Mouse (Mus musculus) adipocyte (in vitro differentiated cells): ENCODE data around the gene Map2k4.

Experiments used
- DNase-seq: peaks from one replicate; pipeline ENCODE4 v3.0.0-alpha.2; 2016; ENCODE audit warnings: low spot score

The Map2k4 gene

DNA sequence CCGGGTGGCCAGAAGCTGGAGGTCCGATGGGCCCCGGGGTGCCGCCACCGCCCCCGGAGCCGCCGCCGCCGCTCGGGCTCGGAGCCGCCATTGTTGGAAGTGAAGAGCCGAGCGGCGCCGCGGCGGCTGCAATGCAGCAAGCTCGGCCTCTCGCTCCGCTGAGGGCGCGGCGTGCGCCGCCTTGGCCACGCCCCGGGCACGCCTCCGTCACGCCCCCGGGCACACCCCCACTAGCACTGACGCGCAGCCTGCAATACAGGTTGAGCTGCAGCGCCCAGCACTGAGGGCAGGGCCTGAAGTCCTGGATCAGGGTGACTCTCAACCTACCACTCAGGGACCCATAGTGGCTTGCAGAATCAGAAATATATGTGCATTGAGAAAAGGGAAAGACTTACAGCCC lies at the start of gene Map2k4:
Map2k4 (minus strand) TSS at position 144 of the 400 bp plus-strand sequence.
- peak; percentile 90 for DNase-seq

- peak; percentile 54 for DNase-seq
These were observed 36.5 kb upstream of the Map2k4 start for GRCm38 (mm10) chr11:65824556-65824955.

DNA sequence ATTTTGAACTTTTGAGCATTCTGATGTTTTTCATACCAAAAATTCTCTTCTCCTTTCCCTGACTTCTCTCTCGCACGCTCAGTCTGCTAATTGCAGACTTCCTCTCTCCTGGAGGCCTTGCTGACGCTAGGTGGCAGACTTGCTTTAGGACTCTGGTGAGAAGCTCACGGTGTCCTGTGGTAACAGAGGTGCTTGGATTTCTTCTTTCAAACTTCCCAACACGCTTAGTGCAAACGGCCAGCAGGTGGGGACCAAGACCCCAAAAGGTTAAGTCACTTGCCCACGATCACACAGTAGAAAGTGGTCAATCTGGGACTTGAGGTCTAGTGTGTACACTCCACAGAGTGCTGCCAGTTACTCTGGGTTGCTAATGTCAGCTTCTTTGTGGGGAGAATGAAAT lies 32.8 kb upstream of the Map2k4 start:
- no peak for DNase-seq

DNA sequence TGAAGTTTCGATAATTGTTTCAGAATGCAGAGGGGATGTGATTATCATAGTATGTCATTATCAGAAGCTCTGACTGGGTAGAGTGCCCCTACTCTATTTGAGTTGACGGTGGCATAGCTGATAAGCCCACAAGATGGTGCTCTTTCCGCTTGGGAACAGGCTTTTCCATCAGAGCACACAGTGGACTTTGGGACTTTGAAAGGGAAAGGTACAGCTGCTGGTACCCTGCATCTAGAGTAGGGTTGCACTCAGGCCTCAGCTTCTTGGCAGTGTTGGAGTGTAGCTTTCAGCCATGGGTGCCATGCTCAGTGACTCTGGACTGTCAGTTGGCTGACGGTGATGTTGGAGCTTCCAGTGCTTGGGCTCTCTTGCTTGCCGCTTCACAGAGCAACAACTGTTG lies 32.2 kb upstream of the Map2k4 start:
- DNase-seq: no peak

DNA sequence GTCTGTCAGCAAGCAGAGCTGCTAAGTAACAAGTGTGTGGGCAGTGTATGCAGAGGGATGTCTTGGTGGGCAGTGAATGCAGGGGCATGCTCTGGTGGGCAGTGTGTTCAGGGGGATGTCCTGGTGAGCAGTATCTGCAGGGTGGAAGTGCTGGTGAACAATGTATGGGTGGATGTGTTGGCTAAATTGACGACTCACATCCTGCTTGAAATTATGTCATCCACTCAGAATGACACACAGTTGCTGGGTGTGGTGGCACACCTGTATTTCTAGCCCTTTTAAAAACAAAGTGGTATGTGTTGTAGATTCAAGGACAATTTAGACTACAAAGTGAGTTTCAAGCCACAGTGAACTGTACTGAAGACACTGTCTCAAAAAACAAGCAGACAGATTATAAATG lies 30.1 kb upstream of the Map2k4 start:
- DNase-seq: no peak

DNA sequence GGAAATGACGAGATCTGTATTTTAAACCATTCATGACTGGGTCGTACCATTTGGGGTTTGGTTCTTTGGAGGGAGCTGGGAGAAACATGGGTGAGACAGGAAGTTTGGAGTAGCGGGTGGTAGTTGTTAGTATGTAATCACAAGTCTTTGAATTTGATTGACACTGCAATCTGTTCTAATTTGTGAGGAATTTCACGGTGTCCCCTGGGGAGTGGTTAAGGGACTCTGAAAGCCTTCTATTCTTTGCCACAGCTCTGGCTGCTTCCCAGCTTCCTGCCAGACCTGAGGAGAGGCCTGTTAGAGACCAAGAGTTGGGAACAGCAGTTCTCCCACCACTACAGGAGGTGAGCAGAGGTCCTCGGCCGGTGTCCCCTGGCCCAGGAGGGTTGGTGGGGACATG lies 28.1 kb upstream of the Map2k4 start:
- DNase-seq: no peak

DNA sequence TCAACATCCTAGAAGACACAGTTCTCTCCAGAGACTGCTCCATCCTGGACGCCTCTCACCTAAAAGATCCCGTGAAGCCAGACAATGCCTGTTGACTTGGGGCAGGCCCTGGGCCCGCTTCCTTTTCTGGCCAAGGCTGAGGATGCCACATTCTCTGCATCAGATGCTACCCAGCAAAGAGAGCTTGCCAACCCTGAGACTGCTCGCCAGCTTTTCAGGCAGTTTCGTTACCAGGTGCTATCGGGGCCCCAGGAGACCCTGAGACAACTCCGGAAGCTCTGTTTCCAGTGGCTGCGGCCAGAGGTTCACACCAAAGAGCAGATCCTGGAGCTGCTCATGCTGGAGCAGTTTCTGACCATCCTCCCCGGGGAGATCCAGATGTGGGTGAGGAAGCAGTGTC lies 26.3 kb upstream of the Map2k4 start:
- DNase-seq: no peak

GRCm38 (mm10) chr11:65812088-65812487 lies 24.0 kb upstream of the Map2k4 start:
- DNase-seq: no peak

DNA sequence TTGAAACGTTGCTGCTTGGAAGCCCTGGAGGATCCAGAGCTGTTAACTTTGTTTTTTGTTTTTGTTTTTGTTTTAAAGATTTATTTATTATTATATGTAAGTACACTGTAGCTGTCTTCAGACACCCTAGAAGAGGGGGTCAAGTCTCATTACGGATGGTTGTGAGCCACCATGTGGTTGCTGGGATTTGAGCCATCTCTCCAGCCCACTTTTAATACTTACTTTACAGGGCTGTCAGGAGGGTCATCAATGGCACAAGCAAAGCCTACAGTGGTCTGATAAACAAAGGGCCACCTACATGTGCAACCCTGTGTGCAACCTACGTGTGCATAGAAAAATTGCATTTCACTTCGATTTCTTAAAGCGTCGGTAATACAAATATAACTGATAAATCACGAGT lies 19.5 kb upstream of the Map2k4 start:
- DNase-seq: no peak

DNA sequence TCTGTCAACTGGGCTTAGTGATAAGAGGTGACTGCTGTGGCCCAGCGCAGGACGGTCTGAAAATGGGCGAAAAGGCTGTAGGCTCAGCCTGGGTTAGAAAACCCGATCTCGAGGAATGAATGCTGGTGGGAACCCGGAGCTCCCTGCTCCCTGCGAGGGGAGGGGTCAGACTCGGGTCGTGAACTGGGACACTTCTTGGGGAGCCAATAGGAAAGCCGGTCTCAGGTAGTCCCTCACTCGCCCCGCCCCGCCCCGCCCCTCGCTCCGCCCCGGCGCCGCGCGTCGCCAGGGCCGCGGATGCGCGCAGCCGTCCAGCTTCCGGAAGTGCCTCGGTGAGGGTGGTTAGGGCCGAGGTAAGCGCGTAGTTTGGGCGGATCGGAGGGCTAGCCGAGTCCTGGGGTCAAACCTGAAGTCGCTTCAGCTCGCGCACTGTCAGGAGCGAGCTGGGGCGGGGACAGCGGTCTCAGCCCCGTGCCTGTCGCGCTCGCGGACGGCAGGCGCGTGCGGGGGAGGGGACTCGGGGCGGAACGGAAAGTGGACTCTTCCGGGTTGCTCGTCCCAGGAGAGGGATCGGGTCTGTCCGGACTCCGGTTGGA lies 18.9 kb upstream of the Map2k4 start, which contains the start of gene Zkscan6:
Zkscan6 (plus strand) TSS at position 267 of the 596 bp plus-strand sequence.
- DNase-seq: peak; percentile 92

DNA sequence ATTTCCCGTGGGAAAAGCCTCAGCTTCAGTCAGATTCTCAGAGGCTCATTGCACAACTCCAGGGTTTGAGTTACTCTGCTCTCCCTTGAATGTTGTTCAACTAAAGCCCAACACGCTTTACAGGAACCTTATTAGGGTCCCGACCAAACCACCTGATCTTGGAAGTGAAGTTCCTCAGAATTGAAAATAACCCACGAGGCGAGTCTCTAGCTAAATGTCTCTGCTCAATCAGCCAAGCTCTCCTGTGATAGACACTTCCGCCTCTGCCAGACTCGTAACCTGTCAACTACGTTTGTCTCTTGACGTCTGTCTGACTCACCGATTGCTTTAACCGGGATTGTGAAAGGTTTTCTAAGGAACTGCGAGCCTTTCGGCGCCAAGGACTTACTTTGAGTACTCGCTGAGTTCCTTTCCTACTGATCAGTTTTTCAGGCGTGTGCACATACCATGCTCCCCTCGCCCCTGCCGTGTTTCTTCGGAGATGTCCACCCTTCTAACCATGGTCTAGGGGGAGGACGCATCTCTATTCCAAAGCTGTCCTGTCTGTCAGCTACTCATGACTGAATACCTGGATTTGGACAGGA lies 18.3 kb upstream of the Map2k4 start:
- DNase-seq: peak; percentile 72

DNA sequence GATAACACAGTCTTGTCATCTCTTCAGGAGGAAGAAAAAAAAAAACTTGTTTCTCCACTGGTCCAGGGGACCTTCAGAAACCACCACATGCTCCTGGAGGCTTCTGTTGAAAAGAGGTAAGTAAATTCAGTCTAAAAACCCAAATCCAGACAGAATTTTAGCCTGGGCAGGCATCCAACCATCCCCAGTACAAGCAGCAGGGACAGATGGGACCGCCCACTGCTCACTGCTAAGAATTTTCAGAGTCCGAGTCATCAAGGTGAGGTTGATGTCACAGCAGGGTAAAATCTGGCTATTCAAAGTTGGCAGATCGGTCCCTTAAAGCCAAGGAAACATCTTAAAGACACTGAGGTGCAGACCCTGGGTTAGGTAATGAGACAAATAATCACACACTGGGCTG lies 13.8 kb upstream of the Map2k4 start:
- no peak for DNase-seq

GRCm38 (mm10) chr11:65795896-65796295 lies 7.8 kb upstream of the Map2k4 start:
- DNase-seq: no peak

- DNase-seq: no peak
These were observed 6.5 kb upstream of the Map2k4 start for GRCm38 (mm10) chr11:65794428-65795219.

GRCm38 (mm10) chr11:65787421-65788151 lies 511 bp downstream of the Map2k4 start:
- DNase-seq: peak; percentile 31

GRCm38 (mm10) chr11:65786160-65786559 lies 1.9 kb downstream of the Map2k4 start:
- no peak for DNase-seq

GRCm38 (mm10) chr11:65781596-65781995 lies 6.5 kb downstream of the Map2k4 start:
- DNase-seq: no peak

GRCm38 (mm10) chr11:65779578-65779977 lies 8.5 kb downstream of the Map2k4 start:
- DNase-seq: no peak

DNA sequence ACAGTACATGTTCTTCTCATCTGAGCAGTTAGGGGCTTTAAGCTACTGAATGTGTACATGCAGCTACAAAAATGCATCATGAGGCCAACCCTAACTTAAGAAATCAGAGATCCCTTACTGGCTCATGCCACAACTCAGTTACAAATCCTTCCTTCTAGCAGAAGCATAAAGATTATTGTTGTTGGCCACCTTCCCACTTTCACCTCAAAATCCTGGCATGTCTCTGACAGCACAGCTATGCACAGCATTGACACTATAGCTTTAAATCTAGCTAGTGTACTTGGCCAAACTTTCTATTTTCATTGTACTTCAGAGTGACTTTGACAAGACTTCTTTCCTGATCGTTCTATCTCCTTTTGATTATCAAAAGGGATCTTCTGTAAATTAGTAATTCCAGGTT lies 9.0 kb downstream of the Map2k4 start:
- DNase-seq: peak; percentile 44

- no peak for DNase-seq
These were observed 10.3 kb downstream of the Map2k4 start for GRCm38 (mm10) chr11:65777810-65778209.

- DNase-seq: no peak
These were observed 11.0 kb downstream of the Map2k4 start for GRCm38 (mm10) chr11:65776906-65777611.
